Mouse (Mus musculus) stomach, embryonic 14.5 days (tissue): ENCODE results near the gene Gstm4. TPM values are rescaled to one million over a fixed set of nuclear protein-coding genes. Genes with fewer than 3 reads are reported as not detected.

Experiments
- ATAC-seq: fragments of 200-750 bp; cut with Nextera tagmentation; 2 replicates; pipeline ENCODE4 v1.8.0; 2017; ENCODE audit warnings: low read depth, moderate TSS enrichment; ENCODE audit not compliant: insufficient number of reproducible peaks, insufficient read depth, low FRiP score
- H3K27ac ChIP-seq: fragments of 300-500 bp; sonication (generic); 2 replicates; pipeline ENCODE4 v1.5.1; 2014; ENCODE audit warnings: mild to moderate bottlenecking, low read length, moderate library complexity, mixed read lengths
- H3K27me3 ChIP-seq: fragments of 300-500 bp; sonication (generic); 2 replicates; pipeline ENCODE4 v1.6.1; 2014; ENCODE audit warnings: low read length, control low read depth, mixed read lengths; ENCODE audit not compliant: control insufficient read depth, insufficient read depth
- H3K36me3 ChIP-seq: fragments of 300-500 bp; sonication (generic); 2 replicates; pipeline ENCODE4 v1.6.1; 2014; ENCODE audit warnings: mild to moderate bottlenecking, control low read depth, low read length, moderate library complexity, mixed read lengths; ENCODE audit not compliant: control insufficient read depth, insufficient read depth
- H3K4me1 ChIP-seq: fragments of 300-500 bp; sonication (generic); 2 replicates; pipeline ENCODE4 v1.6.1; 2014; ENCODE audit warnings: low read length, control low read depth, mixed read lengths; ENCODE audit not compliant: control insufficient read depth, insufficient read depth
- H3K4me2 ChIP-seq: fragments of 300-500 bp; sonication (generic); replicated peaks from 2 replicates; pipeline ENCODE4 v1.6.1; 2014; ENCODE audit warnings: low read depth, low read length, control low read depth
- H3K4me3 ChIP-seq: fragments of 300-500 bp; sonication (generic); 2 replicates; pipeline ENCODE4 v1.5.1; 2014; ENCODE audit warnings: low read depth, low read length, control low read depth
- H3K9ac ChIP-seq: fragments of 300-500 bp; sonication (generic); replicated peaks from 2 replicates; pipeline ENCODE4 v1.6.1; 2014; ENCODE audit warnings: low read depth, mild to moderate bottlenecking, control low read depth, low read length, moderate library complexity, mixed read lengths
- H3K9me3 ChIP-seq: fragments of 300-500 bp; sonication (generic); 2 replicates; pipeline ENCODE4 v1.6.1; 2016; ENCODE audit warnings: low read depth, low read length, control low read depth; ENCODE audit not compliant: control insufficient read depth
- WGBS: fragments of 180-500 bp; shearing (Covaris S2); extraction: QIAGEN DNeasy Blood & Tissue Kit; methylation state at CpG from one replicate; pipeline ENCODE4 v1.1.7; 2014; 5-methylcytosine and 5-hydroxymethylcytosine counted together
- polyA plus RNA-seq: library from polyadenylated mRNA; unstranded; fragments of >200 nt; fragmentation: Nextera tagmentation; extraction: Ambion mirVana; gene quantifications from 2 replicates; pipeline ENCODE4 v1.2.1, GENCODE M21; 2014

The Gstm4 gene
- polyA plus RNA-seq, 1 experiment from 2014 or later, result 18.1 TPM

GRCm38 (mm10) chr3:108081681-108082080 lies 37.0 kb upstream of the Gstm4 start:
- WGBS, result 56% methylated on average over 4 of the region's 4 CpGs
- Histone ChIP-seq H3K4me2 (no peak overlapping the region), H3K27me3 (no peaks in the 10 kb centered on the region), H3K4me1 (peaks cover 27% of the 10 kb centered on the region), H3K9me3 (no peaks in the 10 kb centered on the region), H3K9ac (no peak overlapping the region), H3K27ac (peak overlapping the region; percentile 10; the same call in 1 of the 2 replicates), H3K36me3 (peaks cover 22% of the 10 kb centered on the region), H3K4me3 (no peak overlapping the region)
- ATAC-seq, result no peak

DNA sequence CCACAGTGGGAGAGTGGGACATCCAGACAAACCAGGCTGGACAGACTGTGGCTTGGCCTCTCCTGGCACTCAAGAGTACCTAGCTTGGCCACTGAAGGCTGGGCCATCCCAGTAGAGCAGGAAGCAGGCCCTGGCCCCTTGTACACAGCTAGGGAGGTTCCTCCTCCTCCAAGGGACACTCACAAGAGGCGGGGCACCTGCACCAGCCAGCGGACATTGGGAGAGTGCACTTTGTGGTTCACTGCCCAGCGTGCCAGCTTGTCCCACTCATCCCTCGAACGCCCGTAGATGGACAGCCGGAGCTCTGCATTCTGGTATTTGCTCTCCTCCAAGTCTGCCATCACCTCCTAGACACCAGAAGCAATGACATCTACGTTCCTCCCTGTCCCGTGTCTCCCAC lies 32.1 kb upstream of the Gstm4 start:
- WGBS, result 94% methylated on average over 9 of the region's 9 CpGs
- Histone ChIP-seq H3K4me3 (no peak overlapping the region), H3K27ac (no peak overlapping the region), H3K36me3 (peaks cover 50% of the 10 kb centered on the region), H3K9me3 (no peaks in the 10 kb centered on the region), H3K4me1 (no peaks in the 10 kb centered on the region; the same call in 1 of the 2 replicates), H3K9ac (no peak overlapping the region), H3K4me2 (no peak overlapping the region), H3K27me3 (no peaks in the 10 kb centered on the region)
- no peak for ATAC-seq

DNA sequence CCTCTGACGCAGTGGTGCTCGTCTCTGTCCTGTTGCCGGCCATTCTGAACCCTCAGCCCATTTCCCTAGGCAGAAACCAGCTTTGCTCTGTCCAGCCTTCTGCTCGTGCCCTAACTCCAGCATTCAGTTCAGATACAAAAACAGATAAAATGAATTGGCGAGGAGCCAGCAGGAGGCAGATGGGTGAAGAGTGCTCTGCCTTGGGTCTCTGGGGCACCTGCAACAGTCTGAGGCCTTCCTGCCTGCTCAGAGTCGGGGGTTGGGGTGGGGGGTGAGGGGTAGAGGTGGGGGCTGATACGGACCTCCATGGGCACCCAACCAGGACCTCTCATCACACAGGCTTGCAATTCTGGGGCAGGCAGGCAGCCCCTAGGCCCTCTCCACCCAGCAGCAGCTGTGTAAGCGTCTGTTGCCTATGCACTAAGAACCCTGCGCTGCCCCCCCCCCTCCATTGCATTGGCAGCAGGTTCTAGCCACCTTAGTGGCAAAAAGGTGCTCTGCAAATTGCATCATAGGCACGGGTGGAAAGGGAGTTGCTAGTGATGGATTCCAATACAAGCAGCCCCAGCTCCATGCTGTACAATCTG lies 28.4 kb upstream of the Gstm4 start:
- H3K9me3 ChIP-seq, result no peaks in the 10 kb centered on the region
- no peak overlapping the region for H3K27ac ChIP-seq
- 71% methylated on average over 10 of the region's 10 CpGs for WGBS
- peaks cover 35% of the 10 kb centered on the region for H3K36me3 ChIP-seq
- no peaks in the 10 kb centered on the region for H3K27me3 ChIP-seq
- no peak overlapping the region for H3K4me3 ChIP-seq
- ATAC-seq, result no peak
- H3K4me1 ChIP-seq, result no peaks in the 10 kb centered on the region
- no peak overlapping the region for H3K4me2 ChIP-seq
- no peak overlapping the region for H3K9ac ChIP-seq

DNA sequence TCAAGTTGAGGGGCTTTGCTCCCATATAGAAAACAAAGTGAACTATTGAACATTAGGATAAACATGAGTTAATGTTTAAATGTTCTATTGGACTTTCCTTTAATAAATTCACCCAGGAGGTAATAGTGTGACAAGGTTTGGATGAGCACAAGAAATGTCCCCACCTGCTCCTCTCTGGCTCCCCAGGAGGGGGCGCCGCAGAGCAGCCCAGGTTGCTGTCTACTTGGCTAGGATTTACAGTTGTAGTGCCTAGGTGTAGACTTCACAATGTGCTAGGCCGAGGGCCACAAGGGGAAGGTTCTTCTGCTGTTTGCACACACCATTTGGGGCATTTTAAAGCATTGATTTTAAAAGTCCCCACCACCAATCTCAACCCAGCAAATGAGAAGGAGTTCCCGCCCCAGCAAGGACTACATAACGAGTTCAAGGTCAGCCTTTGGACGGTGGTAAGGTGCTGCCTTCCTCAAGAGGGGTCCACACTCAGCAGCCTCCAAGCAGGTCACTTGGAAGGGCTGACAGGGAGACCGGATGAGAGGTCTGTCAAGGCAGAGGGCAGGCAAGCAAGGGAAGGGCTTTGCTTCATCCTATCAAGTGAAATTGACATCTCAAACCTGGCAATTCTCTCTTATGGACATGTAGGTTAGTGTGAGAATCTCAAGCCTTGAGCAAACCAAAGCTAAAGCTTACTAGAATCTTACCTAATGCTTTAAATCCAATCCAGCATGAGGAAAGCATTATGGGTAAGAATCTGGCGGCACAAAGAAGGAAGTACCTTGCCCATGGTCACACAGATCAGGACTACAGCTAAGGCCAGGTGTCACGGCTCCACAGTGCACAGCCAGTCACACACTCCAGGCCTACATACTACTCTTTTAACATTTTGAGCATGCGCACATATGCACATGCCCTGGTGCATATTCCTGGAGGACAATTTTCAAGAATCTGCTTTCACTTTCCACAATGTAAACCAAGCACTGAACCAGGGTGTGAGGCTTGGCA lies 25.9 kb upstream of the Gstm4 start:
- no peaks in the 10 kb centered on the region for H3K9me3 ChIP-seq
- H3K4me1 ChIP-seq, result no peaks in the 10 kb centered on the region
- H3K27me3 ChIP-seq, result no peaks in the 10 kb centered on the region
- H3K4me2 ChIP-seq, result no peak overlapping the region
- H3K4me3 ChIP-seq, result no peak overlapping the region
- H3K9ac ChIP-seq, result no peak overlapping the region
- no peak for ATAC-seq
- H3K27ac ChIP-seq, result no peak overlapping the region
- H3K36me3 ChIP-seq, result peaks cover 19% of the 10 kb centered on the region
- WGBS, result 65% methylated on average over 10 of the region's 10 CpGs

- Histone ChIP-seq H3K36me3 (peaks cover 7% of the 10 kb centered on the region), H3K27me3 (no peaks in the 10 kb centered on the region), H3K4me3 (no peak overlapping the region), H3K9me3 (no peaks in the 10 kb centered on the region), H3K27ac (no peak overlapping the region), H3K4me2 (no peak overlapping the region), H3K9ac (no peak overlapping the region), H3K4me1 (no peaks in the 10 kb centered on the region)
- ATAC-seq, result 0 out of 2 replicates have a peak, but pooled peaks have one; percentile 68
- WGBS, result 53% methylated on average over 13 of the region's 13 CpGs
Measured at GRCm38 (mm10) chr3:108069231-108069870, 24.7 kb upstream of the Gstm4 start.

GRCm38 (mm10) chr3:108068826-108069225 lies 24.1 kb upstream of the Gstm4 start:
- H3K27ac ChIP-seq, result no peak overlapping the region
- H3K4me3 ChIP-seq, result no peak overlapping the region
- H3K9me3 ChIP-seq, result no peaks in the 10 kb centered on the region
- no peak for ATAC-seq
- no peaks in the 10 kb centered on the region for H3K4me1 ChIP-seq
- H3K27me3 ChIP-seq, result no peaks in the 10 kb centered on the region
- no peak overlapping the region for H3K4me2 ChIP-seq
- 21% methylated on average over 1 of the region's 1 CpGs for WGBS
- H3K36me3 ChIP-seq, result peaks cover 5% of the 10 kb centered on the region; the same call in 1 of the 2 replicates
- no peak overlapping the region for H3K9ac ChIP-seq

DNA sequence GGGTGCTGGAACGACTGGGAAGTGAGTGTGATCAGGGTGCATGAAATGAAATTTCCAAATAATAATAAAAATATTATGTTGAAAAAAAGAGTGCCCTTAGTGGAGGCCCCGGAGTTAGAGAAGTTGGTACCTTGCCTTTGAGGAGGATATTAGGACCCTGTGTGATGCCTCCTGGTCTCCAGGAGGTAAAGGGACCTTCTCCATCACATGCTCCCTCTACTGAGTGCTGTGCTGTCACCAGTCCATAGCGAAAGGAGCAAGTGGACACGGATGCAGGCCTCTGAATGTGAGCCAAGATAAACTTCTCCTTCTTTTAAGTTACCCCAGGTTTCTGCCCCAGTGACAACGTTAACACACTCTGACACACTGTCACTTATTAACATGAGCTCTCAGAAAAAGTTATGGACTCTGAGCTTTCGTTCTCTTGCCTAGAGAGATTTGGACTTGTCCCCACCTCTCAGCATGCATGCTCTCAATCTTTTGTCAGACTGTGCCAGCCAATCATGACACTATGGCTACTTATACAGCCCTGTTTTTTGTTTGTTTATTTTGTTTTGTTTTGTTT lies 22.8 kb upstream of the Gstm4 start:
- H3K27ac ChIP-seq, result no peak overlapping the region
- no peaks in the 10 kb centered on the region for H3K27me3 ChIP-seq
- WGBS, result 70% methylated on average over 6 of the region's 6 CpGs
- H3K4me1 ChIP-seq, result no peaks in the 10 kb centered on the region
- peaks cover 5% of the 10 kb centered on the region; the same call in 1 of the 2 replicates for H3K36me3 ChIP-seq
- H3K9me3 ChIP-seq, result no peaks in the 10 kb centered on the region
- no peak overlapping the region for H3K4me2 ChIP-seq
- H3K4me3 ChIP-seq, result no peak overlapping the region
- no peak for ATAC-seq
- H3K9ac ChIP-seq, result no peak overlapping the region

DNA sequence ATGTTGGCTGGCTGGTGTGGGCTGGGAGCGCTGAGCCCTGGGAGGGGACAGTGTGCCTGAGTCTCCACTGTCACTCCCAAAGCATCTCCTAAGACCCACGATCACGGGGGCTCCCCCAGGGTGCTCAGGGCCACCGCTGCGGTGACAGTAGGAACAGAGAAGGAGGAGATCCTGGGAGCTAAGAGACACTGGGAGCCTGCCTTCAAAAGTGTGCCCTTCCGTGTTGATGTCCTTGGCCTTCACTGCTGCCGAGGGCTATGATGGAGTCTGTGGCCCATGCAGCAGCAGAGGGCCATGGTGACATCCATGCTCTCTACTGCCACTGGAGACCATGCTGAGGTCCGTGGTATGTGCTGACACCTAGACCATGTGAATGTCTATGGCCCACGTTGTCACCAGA lies 20.9 kb upstream of the Gstm4 start:
- H3K4me1 ChIP-seq, result no peaks in the 10 kb centered on the region
- no peaks in the 10 kb centered on the region for H3K9me3 ChIP-seq
- no peaks in the 10 kb centered on the region for H3K27me3 ChIP-seq
- no peak overlapping the region for H3K4me3 ChIP-seq
- no peak for ATAC-seq
- no peaks in the 10 kb centered on the region for H3K36me3 ChIP-seq
- H3K9ac ChIP-seq, result no peak overlapping the region
- H3K4me2 ChIP-seq, result no peak overlapping the region
- H3K27ac ChIP-seq, result no peak overlapping the region
- WGBS, result 75% methylated on average over 9 of the region's 9 CpGs
